Mouse (Mus musculus) intestine, embryonic 15.5 days (tissue): ENCODE measurements at regions not wholly inside any gene's neighbourhood (a gene's known extent, or its start where the extent isn't known, plus 50 kb on each side); places are given as distances from the start of the nearest gene placed in this dataset.
A peak's percentile ranks its signal among the peaks of the same experiment; 100 is the strongest.
"Not testable (repeated sequence)": the region's sequence is repeated elsewhere in the genome, so short reads cannot be mapped to it uniquely, and the experiment has no call there.

Source experiments
- ATAC-seq: fragments of 200-750 bp; cut with Nextera tagmentation; 2 replicates; pipeline ENCODE4 v1.8.0; 2017; ENCODE audit warnings: moderate TSS enrichment, moderate library complexity
- H3K27ac ChIP-seq: fragments of 300-500 bp; sonication (generic); 2 replicates; pipeline ENCODE4 v1.5.1; 2015; ENCODE audit warnings: mild to moderate bottlenecking, inconsistent platforms
- H3K27me3 ChIP-seq: fragments of 300-500 bp; sonication (generic); replicated peaks from 2 replicates; pipeline ENCODE4 v1.6.1; 2015; ENCODE audit warnings: inconsistent platforms
- H3K36me3 ChIP-seq: fragments of 300-500 bp; sonication (generic); 2 replicates; pipeline ENCODE4 v1.6.1; 2015; ENCODE audit warnings: inconsistent platforms
- H3K4me1 ChIP-seq: fragments of 300-500 bp; sonication (generic); replicated peaks from 2 replicates; pipeline ENCODE4 v1.6.1; 2015; ENCODE audit warnings: inconsistent platforms
- H3K4me2 ChIP-seq: fragments of 300-500 bp; sonication (generic); replicated peaks from 2 replicates; pipeline ENCODE4 v1.6.1; 2015; ENCODE audit warnings: mild to moderate bottlenecking, inconsistent platforms
- H3K4me3 ChIP-seq: fragments of 300-500 bp; sonication (generic); replicated peaks from 2 replicates; pipeline ENCODE4 v1.5.1; 2015; ENCODE audit warnings: inconsistent platforms
- H3K9ac ChIP-seq: fragments of 300-500 bp; sonication (generic); 2 replicates; pipeline ENCODE4 v1.6.1; 2015; ENCODE audit warnings: inconsistent platforms
- H3K9me3 ChIP-seq: fragments of 300-500 bp; sonication (generic); 2 replicates; pipeline ENCODE4 v1.6.1; 2016; ENCODE audit warnings: inconsistent platforms
- WGBS: fragments of 180-500 bp; shearing (Covaris S2); methylation state at CpG from one replicate; pipeline ENCODE4 v1.1.7; 2015; 5-methylcytosine and 5-hydroxymethylcytosine counted together

DNA sequence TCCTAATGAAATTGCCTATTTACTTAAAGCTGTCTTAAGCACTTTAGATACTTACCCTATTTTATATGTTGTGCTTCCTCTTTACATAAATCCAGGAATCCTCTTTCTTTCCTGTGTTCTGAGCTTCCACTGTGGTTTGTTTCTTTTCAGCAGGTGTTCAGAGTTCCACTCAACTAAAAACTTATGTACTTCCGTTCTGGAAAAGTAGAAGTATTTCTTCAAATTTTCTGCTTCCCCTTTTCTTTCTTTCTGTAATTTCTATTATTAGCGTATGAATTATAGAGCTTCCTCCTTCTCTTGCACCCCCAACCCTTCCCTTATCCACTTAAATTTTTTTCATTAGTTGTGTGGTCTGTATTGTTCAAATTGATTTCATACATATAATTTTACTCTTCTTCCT is 165.8 kb upstream of the Nudt12 start:
- ATAC-seq: no peak

DNA sequence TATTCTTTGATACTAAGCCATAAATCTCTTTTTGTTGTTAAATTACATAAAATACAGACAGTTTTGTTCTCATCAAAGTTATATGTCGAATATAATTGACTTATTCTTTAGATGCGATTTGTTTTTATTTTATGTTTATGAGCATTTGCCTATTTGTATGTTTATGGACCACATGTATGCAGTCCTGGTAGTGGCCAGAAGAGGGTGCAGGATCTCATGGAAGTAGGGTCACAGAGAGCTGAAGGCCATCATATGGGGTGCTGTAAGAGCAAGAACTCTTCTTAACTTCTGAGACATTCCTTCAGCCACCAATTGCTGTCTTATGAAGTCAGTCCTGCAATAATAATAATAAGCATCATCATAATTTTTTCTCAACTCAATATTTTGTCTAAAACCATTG is 143.2 kb upstream of the Nudt12 start:
- WGBS: 82% methylated on average over 2 of the region's 2 CpGs
- ATAC-seq: no peak
- H3K27ac ChIP-seq: no peak overlapping the region
- H3K9me3 ChIP-seq: no peaks in the 10 kb centered on the region
- H3K36me3 ChIP-seq: no peaks in the 10 kb centered on the region
- H3K4me1 ChIP-seq: no peaks in the 10 kb centered on the region
- no peaks in the 10 kb centered on the region for H3K27me3 ChIP-seq
- H3K4me3 ChIP-seq: no peak overlapping the region
- no peak overlapping the region for H3K9ac ChIP-seq
- no peak overlapping the region for H3K4me2 ChIP-seq

More for the DNA sequence above, 165.8 kb upstream of the Nudt12 start:
- Histone ChIP-seq H3K36me3 (no peaks in the 10 kb centered on the region), H3K4me2 (no peak overlapping the region), H3K4me3 (no peak overlapping the region), H3K27ac (no peak overlapping the region), H3K9me3 (no peaks in the 10 kb centered on the region), H3K9ac (no peak overlapping the region), H3K27me3 (no peaks in the 10 kb centered on the region), H3K4me1 (no peaks in the 10 kb centered on the region)
- WGBS: 75% methylated on average over 2 of the region's 2 CpGs

DNA sequence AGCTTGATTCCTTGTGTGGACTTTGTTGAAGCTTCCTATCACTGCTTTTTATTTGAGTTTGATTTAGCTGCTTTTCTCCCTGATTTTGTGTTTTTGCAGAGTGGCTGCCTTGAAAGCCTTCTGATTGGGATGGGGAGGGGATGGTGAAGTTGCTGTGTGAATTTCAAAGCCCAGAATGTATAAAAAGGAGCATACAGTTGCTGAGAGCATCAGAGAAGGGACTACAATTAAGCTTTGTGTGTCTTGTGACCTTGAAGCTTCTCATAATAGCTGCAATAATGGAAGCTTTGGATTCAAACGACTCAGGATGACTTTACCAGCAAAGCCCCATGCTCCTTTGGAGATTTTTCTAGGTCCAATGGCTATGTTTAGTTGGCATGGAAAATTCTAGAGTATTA is 130.6 kb upstream of the Nudt12 start:
- H3K9me3 ChIP-seq: no peaks in the 10 kb centered on the region
- ATAC-seq: no peak
- no peak overlapping the region for H3K4me3 ChIP-seq
- no peaks in the 10 kb centered on the region for H3K27me3 ChIP-seq
- WGBS: 54% methylated on average over 1 of the region's 1 CpGs
- H3K27ac ChIP-seq: no peak overlapping the region
- no peaks in the 10 kb centered on the region for H3K36me3 ChIP-seq
- no peaks in the 10 kb centered on the region for H3K4me1 ChIP-seq
- H3K4me2 ChIP-seq: no peak overlapping the region
- no peak overlapping the region for H3K9ac ChIP-seq

DNA sequence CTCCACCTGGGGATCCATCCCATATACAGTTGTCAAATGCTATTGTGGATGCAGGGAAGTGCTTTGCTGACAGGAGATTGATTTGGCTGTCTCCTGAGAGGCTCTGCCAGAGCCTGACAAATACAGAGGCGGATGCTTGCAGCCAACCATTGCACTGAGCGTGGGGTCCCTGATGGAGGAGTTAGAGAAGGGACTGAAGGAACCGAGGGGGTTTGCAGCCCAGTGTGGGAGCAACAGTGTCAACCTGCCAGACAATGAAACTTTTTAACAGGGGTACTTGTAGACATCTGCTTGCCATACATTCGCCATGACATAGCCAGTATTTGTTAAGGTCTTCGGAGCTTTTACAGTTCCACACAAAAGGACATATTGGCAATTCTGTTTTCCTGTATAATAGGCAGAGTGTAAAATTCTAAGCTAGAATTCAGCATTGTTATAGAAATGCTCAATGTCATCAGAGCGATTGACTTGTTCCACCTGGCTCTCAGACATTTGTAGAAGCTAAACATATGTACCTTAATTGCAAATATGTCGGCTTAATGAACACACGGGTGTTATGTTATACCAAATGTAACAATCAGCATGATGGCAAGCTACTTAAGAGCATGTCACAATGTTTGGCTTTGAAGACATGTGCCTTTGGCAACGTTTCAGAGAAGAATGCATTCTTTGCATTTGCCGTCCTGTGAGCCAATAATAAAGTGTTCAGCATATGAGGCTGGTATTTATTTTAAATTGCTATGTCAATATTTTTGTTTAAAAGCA is 130.0 kb upstream of the Nudt12 start:
- Histone ChIP-seq H3K36me3 (no peaks in the 10 kb centered on the region), H3K4me1 (no peaks in the 10 kb centered on the region), H3K4me3 (no peak overlapping the region), H3K4me2 (no peak overlapping the region), H3K27ac (no peak overlapping the region), H3K9me3 (no peaks in the 10 kb centered on the region), H3K27me3 (no peaks in the 10 kb centered on the region), H3K9ac (no peak overlapping the region)
- ATAC-seq: no peak
- 68% methylated on average over 10 of the region's 10 CpGs for WGBS

DNA sequence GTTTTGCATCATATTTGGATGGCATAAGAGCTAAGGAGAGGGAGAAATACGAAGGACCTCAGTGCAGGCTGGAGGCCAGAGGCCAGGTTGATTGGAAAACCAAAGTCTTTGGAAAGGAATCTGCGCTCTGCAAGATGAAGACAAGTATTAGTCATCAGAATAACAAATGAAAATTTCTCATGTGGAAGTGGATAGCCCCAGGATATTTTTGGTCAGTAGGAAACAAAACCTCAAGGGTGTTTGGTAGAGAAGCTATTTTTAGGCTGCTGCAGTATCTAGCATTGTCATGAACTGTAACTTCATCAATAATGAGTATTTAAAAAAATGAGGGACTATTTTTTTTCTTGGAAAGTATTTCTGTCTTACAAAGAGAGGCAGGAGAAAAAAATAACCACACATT is 125.6 kb upstream of the Nudt12 start:
- Histone ChIP-seq H3K4me1 (no peaks in the 10 kb centered on the region), H3K4me3 (no peak overlapping the region), H3K36me3 (no peaks in the 10 kb centered on the region), H3K9ac (no peak overlapping the region), H3K27ac (no peak overlapping the region), H3K27me3 (no peaks in the 10 kb centered on the region), H3K9me3 (no peaks in the 10 kb centered on the region), H3K4me2 (no peak overlapping the region)
- 83% methylated on average over 2 of the region's 2 CpGs for WGBS
- no peak for ATAC-seq

DNA sequence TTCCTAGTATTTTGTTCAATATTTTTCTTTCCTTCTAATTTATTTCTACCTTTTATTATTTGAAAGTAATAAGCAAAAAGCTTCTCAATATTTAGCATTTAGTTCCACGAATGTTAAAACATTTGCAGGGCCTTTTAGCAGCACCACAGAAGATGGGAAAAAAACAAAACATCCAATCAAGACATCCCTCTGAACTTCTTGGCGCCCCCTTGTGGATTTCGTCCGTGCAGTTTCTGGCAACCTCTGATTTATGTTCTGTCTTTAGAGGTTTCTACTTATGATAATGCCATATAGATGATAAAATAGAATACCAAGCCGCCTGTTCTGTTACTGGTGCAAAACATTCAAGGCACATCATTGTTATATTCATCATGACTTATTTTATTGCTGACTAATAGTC is 86.2 kb upstream of the Nudt12 start:
- H3K4me2 ChIP-seq: no peak overlapping the region
- no peaks in the 10 kb centered on the region for H3K36me3 ChIP-seq
- ATAC-seq: no peak
- no peak overlapping the region for H3K4me3 ChIP-seq
- no peaks in the 10 kb centered on the region for H3K4me1 ChIP-seq
- H3K27me3 ChIP-seq: no peaks in the 10 kb centered on the region
- no peaks in the 10 kb centered on the region for H3K9me3 ChIP-seq
- WGBS: 13% methylated on average over 5 of the region's 5 CpGs
- no peak overlapping the region for H3K27ac ChIP-seq
- H3K9ac ChIP-seq: no peak overlapping the region

DNA sequence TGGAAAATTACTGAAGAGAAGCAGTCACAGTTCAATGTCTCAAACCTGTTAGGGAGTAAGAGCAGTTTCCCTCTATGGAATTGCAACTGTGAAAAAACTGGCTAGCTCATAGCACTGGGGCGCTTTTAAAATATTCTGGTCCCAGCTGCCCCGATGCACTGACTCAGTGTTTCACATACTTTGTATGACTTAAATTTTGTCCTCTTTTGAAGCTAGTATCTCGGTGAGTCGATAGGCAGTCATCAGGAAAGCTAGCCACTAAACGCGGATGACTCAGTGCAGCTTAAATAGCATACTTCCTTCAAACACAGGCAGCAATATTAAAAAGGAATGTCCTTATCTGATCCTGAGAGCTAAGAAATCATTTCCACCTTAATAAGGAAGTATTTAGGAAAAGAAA is 63.7 kb upstream of the Nudt12 start:
- not testable (repeated sequence) for H3K27me3 ChIP-seq, H3K36me3 ChIP-seq, H3K4me2 ChIP-seq, H3K27ac ChIP-seq, H3K4me3 ChIP-seq, H3K9me3 ChIP-seq, H3K9ac ChIP-seq, H3K4me1 ChIP-seq
- 51% methylated on average over 4 of the region's 6 CpGs for WGBS
- ATAC-seq: peak; percentile 56; the same call in 1 of the 2 replicates

DNA sequence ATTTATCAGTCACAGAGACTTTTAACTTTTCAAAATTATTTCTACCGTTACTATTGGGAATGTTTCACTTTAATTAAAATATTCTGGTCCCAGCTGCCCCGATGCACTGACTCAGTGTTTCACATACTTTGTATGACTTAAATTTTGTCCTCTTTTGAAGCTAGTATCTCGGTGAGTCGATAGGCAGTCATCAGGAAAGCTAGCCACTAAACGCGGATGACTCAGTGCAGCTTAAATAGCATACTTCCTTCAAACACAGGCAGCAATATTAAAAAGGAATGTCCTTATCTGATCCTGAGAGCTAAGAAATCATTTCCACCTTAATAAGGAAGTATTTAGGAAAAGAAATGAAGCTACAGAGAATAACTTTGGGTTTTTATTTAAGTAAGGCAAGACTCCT is 63.2 kb upstream of the Nudt12 start:
- H3K4me3 ChIP-seq, H3K27ac ChIP-seq, H3K4me2 ChIP-seq, H3K9ac ChIP-seq, H3K4me1 ChIP-seq, H3K27me3 ChIP-seq, H3K36me3 ChIP-seq, H3K9me3 ChIP-seq: not testable (repeated sequence)
- WGBS: 64% methylated on average over 4 of the region's 6 CpGs
- ATAC-seq: peak; percentile 36; the same call in 1 of the 2 replicates
